Mouse (Mus musculus): ENCODE measurements around the gene Btg3. TPM values are rescaled to one million over a fixed set of nuclear protein-coding genes. Genes with fewer than 3 reads are reported as not detected.

Btg3 gene
- polyA plus RNA-seq, 2 experiments = 15.5 to 50.5 TPM

DNA sequence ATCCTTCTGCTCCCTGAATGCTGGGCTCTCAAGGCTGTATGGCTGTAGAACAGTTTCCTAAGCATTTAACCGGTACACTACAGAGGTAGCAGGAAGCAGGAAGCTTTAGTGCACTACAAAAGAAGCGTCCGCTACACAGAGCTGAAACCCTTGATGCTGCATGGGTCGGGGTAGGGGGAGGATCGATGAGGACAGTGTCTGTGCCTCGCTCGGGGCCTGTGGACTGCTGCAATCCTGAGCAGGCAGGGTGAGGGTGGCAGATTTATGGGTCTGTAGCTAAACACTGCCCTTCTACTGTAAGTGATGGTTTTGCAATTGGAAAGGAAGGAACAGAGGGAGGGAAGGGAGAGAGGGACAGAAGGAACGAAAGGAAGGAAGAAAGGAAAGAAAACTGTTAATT lies 39.8 kb downstream of the Btg3 start:
- Histone ChIP-seq H3K4me2 (replicated peaks; ENCODE audit: low read depth, low read length, severe bottlenecking) (no peak overlapping the region), H3K9ac (ENCODE audit: low read depth, low read length, severe bottlenecking) (no peak overlapping the region), H3K27ac (replicated peaks; ENCODE audit: low read depth, low read length) (no peak overlapping the region), H3K9me3 (ENCODE audit: control insufficient read depth, low read length) (no peaks in the 10 kb centered on the region), H3K27me3 (ENCODE audit: control insufficient read depth, insufficient read depth, low read length) (no peaks in the 10 kb centered on the region), H3K4me3 (replicated peaks; ENCODE audit: low read length) (no peak overlapping the region), H3K4me1 (ENCODE audit: control insufficient read depth, insufficient read depth, low read length) (no peaks in the 10 kb centered on the region), H3K36me3 (ENCODE audit: control insufficient read depth, insufficient read depth, low read length) (peaks cover 36% of the 10 kb centered on the region)
- WGBS = 50% methylated on average over 8 of the region's 8 CpGs
- ATAC-seq (ENCODE audit: low FRiP score, low read depth) (no peak), DNase-seq (ENCODE audit: low spot score) (no peak)
- no peak for TF ChIP-seq POLR2A (IDR thresholded peaks at IDR 0.05; ENCODE audit: borderline replicate concordance, extremely low read depth, insufficient read depth, insufficient read length)

DNA sequence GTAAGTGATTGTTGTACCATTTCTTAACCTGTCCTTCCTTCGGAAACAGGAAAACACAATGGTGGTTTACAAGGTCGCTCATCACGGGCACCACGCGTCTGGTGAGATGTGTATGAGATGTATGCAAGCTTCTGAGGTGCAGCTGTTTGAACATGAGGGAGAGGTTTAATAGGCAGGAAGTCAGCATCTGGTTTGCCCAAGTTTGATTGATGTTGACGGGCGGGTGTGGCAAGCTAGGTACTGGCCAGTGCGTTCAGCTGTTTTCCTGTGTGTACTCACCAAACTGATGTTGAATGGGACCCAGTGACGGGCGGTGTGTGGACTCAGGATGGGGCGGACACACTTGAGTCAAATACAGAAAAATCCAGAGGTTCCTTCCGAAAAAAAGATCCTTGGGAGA lies 49.0 kb downstream of the Btg3 start:
- no peak overlapping the region for H3K4me2 ChIP-seq (replicated peaks; ENCODE audit: low read depth, low read length, severe bottlenecking)
- H3K4me1 ChIP-seq (ENCODE audit: control insufficient read depth, insufficient read depth, low read length) = 0 out of 2 replicates have a peak, but pooled peaks cover 2% of the 10 kb centered on the region
- no peak for TF ChIP-seq POLR2A (IDR thresholded peaks at IDR 0.05; ENCODE audit: borderline replicate concordance, extremely low read depth, insufficient read depth, insufficient read length)
- no peak overlapping the region for H3K9ac ChIP-seq (ENCODE audit: low read depth, low read length, severe bottlenecking)
- no peaks in the 10 kb centered on the region for H3K27me3 ChIP-seq (ENCODE audit: control insufficient read depth, insufficient read depth, low read length)
- no peak for ATAC-seq (ENCODE audit: low FRiP score, low read depth)
- H3K4me3 ChIP-seq (replicated peaks; ENCODE audit: low read length) = no peak overlapping the region
- peaks cover 9% of the 10 kb centered on the region; the same call in 1 of the 2 replicates for H3K36me3 ChIP-seq (ENCODE audit: control insufficient read depth, insufficient read depth, low read length)
- DNase-seq (ENCODE audit: low spot score) = no peak
- H3K9me3 ChIP-seq (ENCODE audit: control insufficient read depth, low read length) = no peaks in the 10 kb centered on the region
- 82% methylated on average over 12 of the region's 12 CpGs for whole genome bisulfite sequencing
- no peak overlapping the region for H3K27ac ChIP-seq (replicated peaks; ENCODE audit: low read depth, low read length)

- 88% methylated on average over 7 of the region's 7 CpGs for WGBS
- no peak overlapping the region for H3K27ac ChIP-seq (replicated peaks; ENCODE audit: low read depth, low read length)
- H3K27me3 ChIP-seq (ENCODE audit: control insufficient read depth, insufficient read depth, low read length) = no peaks in the 10 kb centered on the region
- H3K4me1 ChIP-seq (ENCODE audit: control insufficient read depth, insufficient read depth, low read length) = peaks cover 2% of the 10 kb centered on the region; the same call in 1 of the 2 replicates
- ATAC-seq (ENCODE audit: low FRiP score, low read depth) (no peak), DNase-seq (ENCODE audit: low spot score) (no peak)
- no peak overlapping the region for H3K9ac ChIP-seq (ENCODE audit: low read depth, low read length, severe bottlenecking)
- H3K9me3 ChIP-seq (ENCODE audit: control insufficient read depth, low read length) = no peaks in the 10 kb centered on the region
- H3K4me3 ChIP-seq (replicated peaks; ENCODE audit: low read length) = no peak overlapping the region
- TF ChIP-seq POLR2A (IDR thresholded peaks at IDR 0.05; ENCODE audit: borderline replicate concordance, extremely low read depth, insufficient read depth, insufficient read length) = no peak
- peaks cover 5% of the 10 kb centered on the region; the same call in 1 of the 2 replicates for H3K36me3 ChIP-seq (ENCODE audit: control insufficient read depth, insufficient read depth, low read length)
- no peak overlapping the region for H3K4me2 ChIP-seq (replicated peaks; ENCODE audit: low read depth, low read length, severe bottlenecking)
These were observed 49.4 kb downstream of the Btg3 start for GRCm38 (mm10) chr16:78327562-78327961.

DNA sequence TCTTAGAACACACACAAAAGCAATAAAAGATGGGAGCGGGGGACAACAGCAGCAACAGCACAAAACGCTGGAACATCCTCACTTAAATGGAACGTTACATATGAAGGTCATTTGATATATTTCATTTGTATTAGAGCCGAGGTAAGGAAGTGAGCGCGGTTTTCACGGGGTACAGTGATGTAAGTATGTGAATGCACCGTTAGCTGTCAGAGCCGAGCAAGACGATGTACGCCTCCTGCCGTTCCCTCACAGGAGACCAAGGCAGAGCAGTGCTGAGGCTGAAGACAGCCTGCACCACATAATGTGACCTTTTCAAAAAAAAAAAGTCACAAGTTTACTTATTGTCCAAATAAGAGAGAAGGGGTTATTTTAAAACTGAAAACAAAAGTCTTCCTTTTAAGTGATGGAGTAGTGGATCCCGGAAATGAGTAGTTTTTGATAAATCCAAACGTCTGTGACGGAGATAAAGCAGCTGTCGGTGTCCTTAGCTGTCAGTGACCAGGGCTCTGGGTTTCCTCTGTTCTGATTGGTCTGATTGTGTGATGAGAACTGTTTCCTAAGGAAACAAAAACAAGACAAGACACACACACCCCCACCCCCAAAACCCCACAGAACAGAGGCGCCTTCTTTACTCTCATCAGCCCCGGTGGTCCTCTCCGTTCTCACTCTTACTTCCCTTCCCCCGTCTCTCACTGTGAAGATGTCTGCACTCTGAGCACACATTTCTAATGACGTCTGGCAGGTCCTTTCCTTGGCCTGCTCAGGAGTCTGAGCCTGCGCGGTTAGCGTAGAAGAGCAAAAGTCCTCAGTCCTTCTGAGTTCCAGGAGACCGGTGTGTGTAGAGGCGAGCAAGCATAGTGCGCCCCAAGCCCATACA lies 50.8 kb downstream of the Btg3 start:
- H3K27ac ChIP-seq (replicated peaks; ENCODE audit: low read depth, low read length) = no peak overlapping the region
- no peak overlapping the region for H3K4me3 ChIP-seq (replicated peaks; ENCODE audit: low read length)
- H3K27me3 ChIP-seq (ENCODE audit: control insufficient read depth, insufficient read depth, low read length) = no peaks in the 10 kb centered on the region
- no peak overlapping the region for H3K4me2 ChIP-seq (replicated peaks; ENCODE audit: low read depth, low read length, severe bottlenecking)
- H3K36me3 ChIP-seq (ENCODE audit: control insufficient read depth, insufficient read depth, low read length) = peaks cover 4% of the 10 kb centered on the region; the same call in 1 of the 2 replicates
- no peak for TF ChIP-seq POLR2A (IDR thresholded peaks at IDR 0.05; ENCODE audit: borderline replicate concordance, extremely low read depth, insufficient read depth, insufficient read length)
- no peak for DNase-seq (ENCODE audit: low spot score)
- peaks cover 11% of the 10 kb centered on the region; the same call in 1 of the 2 replicates for H3K4me1 ChIP-seq (ENCODE audit: control insufficient read depth, insufficient read depth, low read length)
- no peaks in the 10 kb centered on the region for H3K9me3 ChIP-seq (ENCODE audit: control insufficient read depth, low read length)
- H3K9ac ChIP-seq (ENCODE audit: low read depth, low read length, severe bottlenecking) = no peak overlapping the region
- ATAC-seq (ENCODE audit: low FRiP score, low read depth) = no peak
- 85% methylated on average over 27 of the region's 27 CpGs for WGBS

DNA sequence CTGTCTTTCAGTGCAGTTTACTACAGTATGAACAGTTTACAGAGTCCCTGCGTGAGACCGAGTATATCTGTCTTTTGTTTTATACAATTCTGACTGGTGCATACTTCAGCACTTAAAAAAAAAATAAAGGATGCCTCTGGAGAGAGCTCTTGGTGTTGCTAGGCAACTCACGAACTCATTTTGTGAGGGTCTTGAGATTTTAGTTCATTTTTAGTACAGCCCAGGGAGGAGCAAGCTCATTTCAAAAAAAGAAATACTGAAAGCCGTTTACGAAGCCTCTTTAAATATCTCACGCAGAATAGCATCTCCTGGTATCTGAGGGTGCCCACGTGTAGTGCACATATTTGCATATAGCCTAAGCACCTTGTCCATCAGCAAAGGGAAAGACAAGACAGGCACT lies 54.9 kb downstream of the Btg3 start:
- no peaks in the 10 kb centered on the region for H3K27me3 ChIP-seq (ENCODE audit: control insufficient read depth, insufficient read depth, low read length)
- H3K27ac ChIP-seq (replicated peaks; ENCODE audit: low read depth, low read length) = no peak overlapping the region
- H3K4me3 ChIP-seq (replicated peaks; ENCODE audit: low read length) = no peak overlapping the region
- no peak overlapping the region; the same call in 1 of the 2 replicates for H3K4me2 ChIP-seq (replicated peaks; ENCODE audit: low read depth, low read length, severe bottlenecking)
- no peaks in the 10 kb centered on the region; the same call in 1 of the 2 replicates for H3K36me3 ChIP-seq (ENCODE audit: control insufficient read depth, insufficient read depth, low read length)
- no peaks in the 10 kb centered on the region for H3K9me3 ChIP-seq (ENCODE audit: control insufficient read depth, low read length)
- 46% methylated on average over 7 of the region's 7 CpGs for WGBS
- ATAC-seq (ENCODE audit: low FRiP score, low read depth) (peak; percentile 39; the same call in 1 of the 2 replicates), DNase-seq (ENCODE audit: low spot score) (no peak)
- H3K9ac ChIP-seq (ENCODE audit: low read depth, low read length, severe bottlenecking) = no peak overlapping the region
- peaks cover 16% of the 10 kb centered on the region for H3K4me1 ChIP-seq (ENCODE audit: control insufficient read depth, insufficient read depth, low read length)
- no peak for TF ChIP-seq POLR2A (IDR thresholded peaks at IDR 0.05; ENCODE audit: borderline replicate concordance, extremely low read depth, insufficient read depth, insufficient read length)
